Mouse (Mus musculus): ENCODE measurements at regions not wholly inside any gene's neighbourhood (a gene's known extent, or its start where the extent isn't known, plus 50 kb on each side); places are given as distances from the start of the nearest gene placed in this dataset.
"Not testable (repeated sequence)": the region's sequence is repeated elsewhere in the genome, so short reads cannot be mapped to it uniquely, and the experiment has no call there.

DNA sequence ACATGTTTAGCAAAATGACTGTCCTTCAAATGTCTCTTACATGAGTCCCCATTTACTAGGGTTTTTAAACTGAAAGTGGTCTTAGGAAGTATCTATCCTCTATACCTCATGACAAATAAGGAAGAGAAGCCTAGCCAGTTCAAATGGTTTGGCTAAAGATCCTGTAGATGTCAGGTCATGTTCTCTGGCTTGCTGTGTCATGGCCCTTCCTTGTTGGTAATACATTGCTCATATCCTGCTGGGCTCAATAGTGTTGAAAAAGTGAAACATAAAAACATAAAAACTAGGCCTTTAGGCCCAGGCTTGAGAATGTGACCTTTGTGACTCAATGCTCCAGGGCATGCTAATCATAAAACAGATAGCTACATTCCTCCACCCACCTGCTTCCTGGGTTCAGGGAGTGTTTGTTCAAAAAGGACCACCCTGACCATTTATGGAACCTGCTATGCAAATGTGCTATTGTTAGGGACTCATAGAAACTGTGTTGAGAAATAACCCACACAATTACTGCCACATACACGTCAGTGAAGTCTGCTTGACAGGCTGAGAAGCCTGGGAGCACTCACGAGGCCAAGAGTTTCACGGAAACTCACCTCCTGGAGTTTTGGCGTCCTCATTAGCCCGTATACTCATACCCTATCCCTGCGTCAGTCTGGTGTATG is 656.4 kb downstream of the Crisp4 start:
- not testable (repeated sequence) for TF ChIP-seq CTCF (conservative IDR thresholded peaks at IDR 0.05; ENCODE audit: insufficient read depth, insufficient read length, low read depth, low read length); POLR2A (IDR thresholded peaks at IDR 0.05; ENCODE audit: low read depth, low read length)

Data from kidney, adult 2 months (tissue).